Mouse (Mus musculus) kidney, postnatal 0 days (tissue): Measurements from ENCODE around the gene Nuak2. TPM values are rescaled to one million over a fixed set of nuclear protein-coding genes. Genes with fewer than 3 reads are reported as not detected.
A peak's percentile ranks its signal among the peaks of the same experiment; 100 is the strongest.

Source experiments
- ATAC-seq: fragments of 200-750 bp; cut with Nextera tagmentation; replicated peaks from 2 replicates; pipeline ENCODE4 v1.8.0; 2017; ENCODE audit warnings: low read depth, moderate number of reproducible peaks, moderate TSS enrichment, moderate library complexity; ENCODE audit not compliant: low FRiP score
- DNase-seq: peaks from one replicate; pipeline ENCODE4 v3.0.0-alpha.2; 2016; ENCODE audit warnings: low spot score
- H3K27ac ChIP-seq: fragments of 300-500 bp; sonication (generic); 2 replicates; pipeline ENCODE4 v1.5.1; 2014; ENCODE audit warnings: mild to moderate bottlenecking
- H3K27me3 ChIP-seq: fragments of 300-500 bp; sonication (generic); 2 replicates; pipeline ENCODE4 v1.6.1; 2014; ENCODE audit warnings: low read length, mixed read lengths; ENCODE audit not compliant: insufficient read depth
- H3K36me3 ChIP-seq: fragments of 300-500 bp; sonication (generic); 2 replicates; pipeline ENCODE4 v1.6.1; 2014; ENCODE audit warnings: low read length, mixed read lengths; ENCODE audit not compliant: insufficient read depth
- H3K4me1 ChIP-seq: fragments of 300-500 bp; sonication (generic); replicated peaks from 2 replicates; pipeline ENCODE4 v1.6.1; 2014; ENCODE audit warnings: antibody characterized with exemption, low read length, mixed read lengths; ENCODE audit not compliant: insufficient read depth
- H3K4me2 ChIP-seq: fragments of 300-500 bp; sonication (generic); 2 replicates; pipeline ENCODE4 v1.6.1; 2014; ENCODE audit warnings: mild to moderate bottlenecking, low read length, moderate library complexity, mixed read lengths
- H3K4me3 ChIP-seq: fragments of 300-500 bp; sonication (generic); replicated peaks from 2 replicates; pipeline ENCODE4 v1.5.1; 2014; ENCODE audit warnings: low read depth, low read length
- H3K9ac ChIP-seq: fragments of 300-500 bp; sonication (generic); 2 replicates; pipeline ENCODE4 v1.6.1; 2014; ENCODE audit warnings: low read depth, low read length
- H3K9me3 ChIP-seq: fragments of 300-500 bp; sonication (generic); replicated peaks from 2 replicates; pipeline ENCODE4 v1.6.1; 2016; ENCODE audit warnings: low read length, inconsistent platforms, mixed read lengths
- CTCF ChIP-seq: IDR thresholded peaks from 2 replicates; pipeline ENCODE4 v1.5.1; 2016; ENCODE audit warnings: antibody characterized with exemption, low read depth, mild to moderate bottlenecking, moderate library complexity
- WGBS: fragments of 180-500 bp; shearing (Covaris S2); extraction: QIAGEN DNeasy Blood & Tissue Kit; methylation state at CpG from one replicate; pipeline ENCODE4 v1.1.7; 2014; 5-methylcytosine and 5-hydroxymethylcytosine counted together
- polyA plus RNA-seq: library from polyadenylated mRNA; unstranded; fragments of >200 nt; fragmentation: Nextera tagmentation; extraction: Ambion mirVana; gene quantifications from 2 replicates; pipeline ENCODE4 v1.2.1, GENCODE M21; 2015

The Nuak2 gene
- polyA plus RNA-seq, 1 experiment from 2014 or later, result 8.7 TPM

- peak; percentile 38 for TF ChIP-seq CTCF
- Histone ChIP-seq H3K36me3 (no peaks in the 10 kb centered on the region), H3K9ac (no peak overlapping the region), H3K27me3 (no peaks in the 10 kb centered on the region), H3K4me2 (no peak overlapping the region), H3K9me3 (no peaks in the 10 kb centered on the region), H3K4me3 (no peak overlapping the region), H3K4me1 (peaks cover 19% of the 10 kb centered on the region), H3K27ac (no peak overlapping the region)
- DNase-seq (no peak), ATAC-seq (no peak)
- WGBS, result 23% methylated on average over 11 of the region's 11 CpGs
These were observed 27.9 kb upstream of the Nuak2 start for GRCm38 (mm10) chr1:132287991-132288451.

GRCm38 (mm10) chr1:132289965-132290364, 26.0 kb upstream of the Nuak2 start:
- Histone ChIP-seq H3K27ac (no peak overlapping the region), H3K9ac (no peak overlapping the region), H3K27me3 (no peaks in the 10 kb centered on the region), H3K36me3 (no peaks in the 10 kb centered on the region), H3K4me1 (peaks cover 19% of the 10 kb centered on the region), H3K4me3 (no peak overlapping the region), H3K4me2 (no peak overlapping the region), H3K9me3 (no peaks in the 10 kb centered on the region)
- no peak for TF ChIP-seq CTCF
- ATAC-seq (no peak), DNase-seq (no peak)
- WGBS, result 53% methylated on average over 6 of the region's 6 CpGs

GRCm38 (mm10) chr1:132290921-132291675, 24.8 kb upstream of the Nuak2 start:
- DNase-seq (peak; percentile 38), ATAC-seq (no peak)
- no peaks in the 10 kb centered on the region for H3K27me3 ChIP-seq
- TF ChIP-seq CTCF, result peak; percentile 13; the same call in 1 of the 2 replicates
- H3K9me3 ChIP-seq, result no peaks in the 10 kb centered on the region
- no peaks in the 10 kb centered on the region for H3K36me3 ChIP-seq
- peak overlapping the region; percentile 84 for H3K27ac ChIP-seq
- no peak overlapping the region for H3K9ac ChIP-seq
- H3K4me1 ChIP-seq, result peaks cover 19% of the 10 kb centered on the region
- H3K4me3 ChIP-seq, result no peak overlapping the region
- H3K4me2 ChIP-seq, result no peak overlapping the region
- WGBS, result 41% methylated on average over 11 of the region's 11 CpGs

- 28% methylated on average over 4 of the region's 4 CpGs for WGBS
- H3K4me3 ChIP-seq, result no peak overlapping the region
- DNase-seq (no peak), ATAC-seq (no peak)
- TF ChIP-seq CTCF, result no peak
- H3K36me3 ChIP-seq, result no peaks in the 10 kb centered on the region
- H3K9ac ChIP-seq, result no peak overlapping the region
- H3K9me3 ChIP-seq, result no peaks in the 10 kb centered on the region
- peak overlapping the region; percentile 84 for H3K27ac ChIP-seq
- H3K4me1 ChIP-seq, result peaks cover 19% of the 10 kb centered on the region
- H3K27me3 ChIP-seq, result no peaks in the 10 kb centered on the region
- no peak overlapping the region for H3K4me2 ChIP-seq
These were observed 24.2 kb upstream of the Nuak2 start for GRCm38 (mm10) chr1:132291706-132292105.

GRCm38 (mm10) chr1:132292318-132293129, 23.4 kb upstream of the Nuak2 start:
- ATAC-seq (peak; percentile 63), DNase-seq (peak; percentile 91)
- H3K27ac ChIP-seq, result peak overlapping the region; percentile 84
- H3K4me3 ChIP-seq, result no peak overlapping the region
- H3K4me1 ChIP-seq, result peaks cover 16% of the 10 kb centered on the region
- TF ChIP-seq CTCF, result peak; percentile 66
- H3K27me3 ChIP-seq, result 0 out of 2 replicates have a peak, but pooled peaks cover under 1% of the 10 kb centered on the region
- no peak overlapping the region for H3K4me2 ChIP-seq
- 15% methylated on average over 21 of the region's 21 CpGs for WGBS
- no peaks in the 10 kb centered on the region for H3K36me3 ChIP-seq
- H3K9ac ChIP-seq, result no peak overlapping the region
- no peaks in the 10 kb centered on the region for H3K9me3 ChIP-seq

GRCm38 (mm10) chr1:132295506-132295905, 20.4 kb upstream of the Nuak2 start:
- 74% methylated on average over 7 of the region's 7 CpGs for WGBS
- Histone ChIP-seq H3K27me3 (peaks cover 9% of the 10 kb centered on the region; the same call in 1 of the 2 replicates), H3K27ac (no peak overlapping the region), H3K4me3 (no peak overlapping the region), H3K9ac (no peak overlapping the region), H3K36me3 (no peaks in the 10 kb centered on the region), H3K9me3 (no peaks in the 10 kb centered on the region), H3K4me1 (peaks cover 21% of the 10 kb centered on the region), H3K4me2 (no peak overlapping the region)
- TF ChIP-seq CTCF, result no peak
- ATAC-seq, result no peak
- DNase-seq, result no peak
